Mouse (Mus musculus): ENCODE results near the gene Ncapd3. TPM values are rescaled to one million over a fixed set of nuclear protein-coding genes. Genes with fewer than 3 reads are reported as not detected.

Gene Ncapd3
- polyA plus RNA-seq, 1 experiment, result 9.6 TPM

DNA sequence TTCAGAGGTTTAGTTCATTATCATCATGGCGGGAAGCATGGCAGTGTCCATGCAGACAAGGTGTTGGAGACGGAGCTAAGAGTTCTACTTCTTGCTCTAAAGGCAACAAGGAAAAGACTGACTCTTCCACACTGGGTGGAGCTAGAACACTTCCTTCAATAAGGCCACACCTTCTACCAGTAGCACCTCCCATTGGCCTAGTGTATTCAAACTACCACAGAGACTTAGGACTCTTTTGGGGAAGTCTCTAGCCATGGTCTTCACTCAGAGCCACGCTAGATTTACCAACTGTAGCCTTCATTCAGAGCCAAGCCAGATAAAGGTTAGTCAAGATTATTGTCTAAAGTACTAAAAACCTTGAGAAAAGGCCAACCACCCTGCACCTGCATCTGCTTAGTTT is 32.9 kb upstream of the Ncapd3 start:
- H3K27ac ChIP-seq (ENCODE audit: insufficient read depth, low read depth, low read length), result no peak overlapping the region
- no peaks in the 10 kb centered on the region for H3K27me3 ChIP-seq (replicated peaks; ENCODE audit: control insufficient read depth, insufficient read depth, low read length)
- no peaks in the 10 kb centered on the region for H3K36me3 ChIP-seq (ENCODE audit: control insufficient read depth, insufficient read depth, low read length)
- H3K4me1 ChIP-seq (ENCODE audit: control insufficient read depth, insufficient read depth, low read length), result peaks cover 10% of the 10 kb centered on the region
- no peak overlapping the region for H3K4me3 ChIP-seq (ENCODE audit: insufficient read depth, low read depth, low read length)
- no peak for TF ChIP-seq POLR2A (IDR thresholded peaks at IDR 0.05; ENCODE audit: low read depth, low read length)
- no peak for TF ChIP-seq CTCF (conservative IDR thresholded peaks at IDR 0.05; ENCODE audit: insufficient read depth, insufficient read length, low read depth, low read length)
- 93% methylated on average over 3 of the region's 3 CpGs for WGBS
- DNase-seq, result no peak

DNA sequence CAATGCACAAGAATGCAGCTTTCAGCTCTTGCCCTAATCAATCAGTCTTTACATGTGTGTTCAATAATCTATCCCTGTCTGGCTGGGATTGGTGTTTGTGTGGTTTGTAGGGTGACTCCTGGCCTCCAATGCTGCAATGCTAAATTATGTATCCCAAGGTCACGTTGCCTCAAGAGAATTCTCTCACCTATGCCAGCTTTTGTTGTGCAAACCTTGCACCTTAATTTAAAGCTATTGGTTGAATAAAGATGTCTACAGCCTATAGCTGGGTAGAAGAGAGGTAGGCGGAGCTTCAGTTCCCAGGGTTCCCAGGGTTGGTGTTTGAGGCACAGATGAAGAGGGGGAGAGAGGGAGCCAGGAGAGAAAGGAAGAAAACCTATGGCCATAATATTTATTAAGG is 32.5 kb upstream of the Ncapd3 start:
- Histone ChIP-seq H3K4me1 (ENCODE audit: control insufficient read depth, insufficient read depth, low read length) (peaks cover 10% of the 10 kb centered on the region), H3K4me3 (ENCODE audit: insufficient read depth, low read depth, low read length) (no peak overlapping the region), H3K27me3 (replicated peaks; ENCODE audit: control insufficient read depth, insufficient read depth, low read length) (no peaks in the 10 kb centered on the region), H3K36me3 (ENCODE audit: control insufficient read depth, insufficient read depth, low read length) (no peaks in the 10 kb centered on the region), H3K27ac (ENCODE audit: insufficient read depth, low read depth, low read length) (no peak overlapping the region)
- no peak for TF ChIP-seq POLR2A (IDR thresholded peaks at IDR 0.05; ENCODE audit: low read depth, low read length)
- TF ChIP-seq CTCF (conservative IDR thresholded peaks at IDR 0.05; ENCODE audit: insufficient read depth, insufficient read length, low read depth, low read length), result no peak
- 96% methylated on average over 2 of the region's 2 CpGs for WGBS
- DNase-seq, result no peak

DNA sequence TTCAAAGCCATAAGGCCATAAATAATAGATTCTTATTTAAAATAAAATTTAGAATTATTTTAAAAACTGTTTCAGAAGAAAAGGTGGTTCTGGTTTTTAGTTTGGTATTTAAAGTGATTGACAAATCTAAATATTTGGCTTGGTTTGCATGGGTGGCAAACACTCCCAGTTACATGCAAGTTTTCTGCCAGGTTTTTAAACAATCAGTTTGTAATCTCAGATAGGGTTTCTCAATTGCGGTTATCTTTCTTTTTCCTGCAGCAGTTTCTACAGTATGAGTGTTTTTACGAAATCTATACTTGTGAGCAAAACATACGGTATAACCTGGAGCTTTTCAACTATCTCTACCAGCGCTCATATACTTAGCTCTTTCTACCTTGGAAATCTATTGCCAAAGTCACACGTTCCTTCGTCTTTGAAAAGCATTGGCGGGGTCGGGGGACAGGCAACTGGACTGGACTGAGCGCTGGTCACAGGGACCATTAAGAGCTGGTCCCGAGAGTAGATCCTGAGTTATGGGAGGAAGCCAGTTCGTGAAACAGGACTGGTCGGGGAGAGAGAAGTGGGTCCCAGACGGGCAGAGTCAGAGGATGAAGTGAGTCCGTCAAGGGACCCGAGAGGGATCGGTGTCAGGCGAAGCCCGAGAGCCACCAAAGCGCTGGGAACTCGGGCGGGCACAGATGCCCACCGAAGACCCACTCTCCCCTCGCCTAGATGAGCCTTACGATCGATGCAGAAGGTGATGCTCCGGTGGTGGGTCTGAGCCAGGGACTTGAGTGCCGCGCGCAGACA is 31.1 kb upstream of the Ncapd3 start:
- peak overlapping the region; percentile 97 for H3K4me3 ChIP-seq (ENCODE audit: insufficient read depth, low read depth, low read length)
- no peak for DNase-seq
- WGBS, result under 1% methylated on average over 29 of the region's 29 CpGs
- peak overlapping the region; percentile 72 for H3K27ac ChIP-seq (ENCODE audit: insufficient read depth, low read depth, low read length)
- TF ChIP-seq CTCF (conservative IDR thresholded peaks at IDR 0.05; ENCODE audit: insufficient read depth, insufficient read length, low read depth, low read length), result no peak
- no peak for TF ChIP-seq POLR2A (IDR thresholded peaks at IDR 0.05; ENCODE audit: low read depth, low read length)
- H3K27me3 ChIP-seq (replicated peaks; ENCODE audit: control insufficient read depth, insufficient read depth, low read length), result no peaks in the 10 kb centered on the region
- H3K36me3 ChIP-seq (ENCODE audit: control insufficient read depth, insufficient read depth, low read length), result peaks cover 2% of the 10 kb centered on the region; the same call in 1 of the 2 replicates
- peaks cover 10% of the 10 kb centered on the region for H3K4me1 ChIP-seq (ENCODE audit: control insufficient read depth, insufficient read depth, low read length)

DNA sequence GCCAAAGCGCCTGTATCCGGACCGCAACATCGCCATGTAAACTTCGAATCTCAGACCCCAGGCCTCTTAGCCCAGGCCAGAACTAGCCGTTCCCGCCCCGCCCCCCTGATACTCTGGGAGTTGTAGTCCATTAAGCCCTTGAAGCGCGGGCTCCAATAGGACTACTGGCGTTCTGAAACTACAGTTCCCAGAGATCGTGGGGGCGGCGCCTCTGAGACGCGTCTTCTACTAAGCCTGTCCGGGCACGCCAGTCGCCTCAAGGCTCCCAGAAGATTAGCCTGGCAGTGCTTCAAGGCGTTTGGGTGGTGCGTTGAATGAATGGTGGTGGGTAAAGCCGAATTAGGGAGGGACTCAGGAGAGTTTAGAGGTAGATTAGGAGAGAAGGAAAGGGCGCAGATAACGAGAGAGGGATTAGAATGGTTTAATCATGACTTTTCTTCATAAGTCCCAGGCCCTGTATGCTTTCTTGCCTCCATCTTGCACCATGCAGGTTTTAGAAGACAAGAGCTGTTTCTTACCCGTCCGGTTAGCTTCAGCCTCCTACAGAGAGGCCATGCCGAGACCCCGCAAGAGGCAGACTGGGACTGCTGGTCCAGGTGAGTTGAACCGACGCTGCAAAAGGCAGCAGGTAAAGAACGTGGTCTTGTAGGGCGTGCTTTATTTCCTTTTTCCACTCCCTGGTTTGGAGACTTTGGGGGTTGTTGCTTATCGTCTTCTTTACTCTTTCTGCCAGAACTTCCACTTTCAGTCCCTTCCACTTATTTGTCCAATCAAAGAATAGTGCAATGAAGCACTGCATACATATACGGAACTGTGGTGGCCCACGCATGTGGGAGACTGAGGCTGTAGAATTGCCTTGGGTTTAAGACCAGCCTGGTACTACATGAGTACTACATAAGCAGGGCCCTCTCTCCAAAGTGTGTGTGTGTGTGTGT is 30.2 kb upstream of the Ncapd3 start, which contains the start of the genes Acad8 and Thyn1:
TSS of gene Acad8 (minus strand) at position 106 of the 935 bp plus-strand sequence.
TSS of gene Thyn1 (plus strand) at position 250 of the 935 bp plus-strand sequence.
- TF ChIP-seq CTCF (conservative IDR thresholded peaks at IDR 0.05; ENCODE audit: insufficient read depth, insufficient read length, low read depth, low read length) (no peak), POLR2A (IDR thresholded peaks at IDR 0.05; ENCODE audit: low read depth, low read length) (peak; percentile 26)
- no peaks in the 10 kb centered on the region for H3K27me3 ChIP-seq (replicated peaks; ENCODE audit: control insufficient read depth, insufficient read depth, low read length)
- peaks cover 2% of the 10 kb centered on the region; the same call in 1 of the 2 replicates for H3K36me3 ChIP-seq (ENCODE audit: control insufficient read depth, insufficient read depth, low read length)
- H3K27ac ChIP-seq (ENCODE audit: insufficient read depth, low read depth, low read length), result peak within 1 kb of the TSS; percentile 72
- H3K4me3 ChIP-seq (ENCODE audit: insufficient read depth, low read depth, low read length), result peak within 1 kb of the TSS; percentile 97
- WGBS, result 1% methylated on average over 35 of the region's 35 CpGs
- peaks cover 8% of the 10 kb centered on the region for H3K4me1 ChIP-seq (ENCODE audit: control insufficient read depth, insufficient read depth, low read length)
- DNase-seq, result peak; percentile 98

DNA sequence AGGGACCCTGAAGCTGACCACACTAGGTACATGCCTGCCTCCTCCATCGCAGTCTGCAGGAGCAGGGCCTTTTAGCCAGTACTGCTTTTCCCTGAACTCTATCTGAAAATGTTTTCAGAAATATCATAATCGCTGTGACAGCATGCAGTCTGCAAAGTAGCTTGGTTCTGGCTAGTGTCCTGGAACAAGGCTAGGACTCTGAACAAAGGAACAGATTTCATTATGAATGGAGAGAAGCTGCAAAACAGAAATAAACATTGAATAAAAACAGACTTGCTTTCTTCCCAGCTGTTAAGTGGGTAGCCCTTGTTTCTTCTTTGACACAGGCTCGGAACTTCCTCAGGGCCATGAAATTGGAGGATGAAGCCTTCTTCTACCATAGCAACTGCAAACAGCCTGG is 24.7 kb upstream of the Ncapd3 start:
- no peak overlapping the region for H3K4me3 ChIP-seq (ENCODE audit: insufficient read depth, low read depth, low read length)
- DNase-seq, result no peak
- H3K4me1 ChIP-seq (ENCODE audit: control insufficient read depth, insufficient read depth, low read length), result peaks cover under 1% of the 10 kb centered on the region; the same call in 1 of the 2 replicates
- H3K27me3 ChIP-seq (replicated peaks; ENCODE audit: control insufficient read depth, insufficient read depth, low read length), result no peaks in the 10 kb centered on the region
- WGBS, result 93% methylated on average over 3 of the region's 3 CpGs
- TF ChIP-seq POLR2A (IDR thresholded peaks at IDR 0.05; ENCODE audit: low read depth, low read length) (no peak), CTCF (conservative IDR thresholded peaks at IDR 0.05; ENCODE audit: insufficient read depth, insufficient read length, low read depth, low read length) (no peak)
- H3K27ac ChIP-seq (ENCODE audit: insufficient read depth, low read depth, low read length), result no peak overlapping the region
- peaks cover 5% of the 10 kb centered on the region for H3K36me3 ChIP-seq (ENCODE audit: control insufficient read depth, insufficient read depth, low read length)

DNA sequence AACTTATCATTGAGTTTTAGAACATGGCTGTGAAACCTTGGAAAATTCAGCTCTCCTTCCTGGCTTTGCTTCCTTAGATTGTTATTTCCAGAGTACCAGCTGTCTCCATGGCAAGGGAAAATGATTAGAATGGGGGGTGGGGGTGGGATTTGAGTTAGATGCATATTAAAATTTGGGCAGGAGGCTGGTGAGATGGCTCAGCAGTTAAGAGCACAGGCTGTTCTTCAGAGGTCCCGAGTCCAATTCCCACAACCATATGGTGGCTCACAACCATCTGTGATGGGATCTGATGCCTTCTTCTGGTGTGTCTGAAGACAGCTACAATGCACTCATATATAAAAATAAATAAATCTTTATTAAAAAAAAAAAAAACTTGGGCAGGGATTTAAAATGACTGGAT is 24.0 kb upstream of the Ncapd3 start:
- TF ChIP-seq POLR2A (IDR thresholded peaks at IDR 0.05; ENCODE audit: low read depth, low read length), result no peak
- no peak for TF ChIP-seq CTCF (conservative IDR thresholded peaks at IDR 0.05; ENCODE audit: insufficient read depth, insufficient read length, low read depth, low read length)
- Histone ChIP-seq H3K4me3 (ENCODE audit: insufficient read depth, low read depth, low read length) (no peak overlapping the region), H3K27ac (ENCODE audit: insufficient read depth, low read depth, low read length) (no peak overlapping the region), H3K27me3 (replicated peaks; ENCODE audit: control insufficient read depth, insufficient read depth, low read length) (no peaks in the 10 kb centered on the region), H3K36me3 (ENCODE audit: control insufficient read depth, insufficient read depth, low read length) (peaks cover 5% of the 10 kb centered on the region), H3K4me1 (ENCODE audit: control insufficient read depth, insufficient read depth, low read length) (no peaks in the 10 kb centered on the region)
- 82% methylated on average over 1 of the region's 1 CpGs for WGBS
- no peak for DNase-seq
